Mouse (Mus musculus): Measurements from ENCODE around the gene Cd19.

Cd19 gene

GRCm38 (mm10) chr7:126376903-126377277, 37.8 kb downstream of the Cd19 start:
- DNase-seq: no peak

- DNase-seq: no peak
These were observed 39.7 kb downstream of the Cd19 start for GRCm38 (mm10) chr7:126375012-126375411.

GRCm38 (mm10) chr7:126374526-126374925, 40.2 kb downstream of the Cd19 start:
- no peak for DNase-seq

DNA sequence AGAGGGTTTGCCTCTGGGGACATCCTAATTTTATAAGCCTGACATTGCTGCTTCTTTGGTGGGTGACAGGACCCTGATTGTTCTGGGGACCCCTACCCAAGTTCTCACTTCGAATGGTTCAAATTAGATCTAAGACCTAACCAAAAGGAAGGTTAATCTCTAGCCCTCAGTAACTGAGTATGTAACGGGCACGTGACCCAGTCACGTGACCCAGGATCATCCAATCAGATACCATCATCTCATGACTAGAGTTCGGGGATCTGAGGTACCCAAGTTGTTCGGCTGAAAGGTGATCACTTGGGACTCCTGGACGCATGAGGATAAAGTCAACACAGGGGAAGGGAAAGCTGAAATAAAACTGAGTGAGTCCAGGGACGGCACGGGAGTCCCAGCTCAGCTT, 41.7 kb downstream of the Cd19 start:
- DNase-seq: no peak

DNA sequence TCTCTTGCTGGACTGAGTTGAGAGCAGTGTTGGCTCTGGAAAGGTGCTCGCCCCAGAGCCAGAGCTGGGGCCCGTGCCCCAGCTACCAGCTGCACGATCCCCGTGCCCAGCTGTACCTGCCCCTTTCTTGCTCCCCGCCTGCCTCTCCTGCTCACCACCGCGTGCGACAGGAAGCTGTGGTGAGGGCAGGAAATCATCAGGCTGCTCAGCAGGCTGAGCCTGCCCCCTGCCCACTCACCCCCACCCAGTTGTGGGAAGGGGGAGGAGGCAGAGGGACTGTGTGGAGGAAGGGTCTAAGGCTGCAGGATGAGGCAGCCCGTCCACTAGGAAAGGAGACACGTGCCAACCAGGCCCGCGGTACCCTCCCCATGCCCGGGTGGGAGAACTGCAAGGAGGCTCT, 45.3 kb downstream of the Cd19 start, which contains the start of gene Lat:
TSS of gene Lat (minus strand) at position 178 of the 400 bp plus-strand sequence.
- peak; percentile 96 for DNase-seq

- peak; percentile 64 for DNase-seq
These were observed 46.3 kb downstream of the Cd19 start for GRCm38 (mm10) chr7:126368367-126368766.

- peak; percentile 58 for DNase-seq
These were observed 47.1 kb downstream of the Cd19 start for GRCm38 (mm10) chr7:126367636-126368035.

DNA sequence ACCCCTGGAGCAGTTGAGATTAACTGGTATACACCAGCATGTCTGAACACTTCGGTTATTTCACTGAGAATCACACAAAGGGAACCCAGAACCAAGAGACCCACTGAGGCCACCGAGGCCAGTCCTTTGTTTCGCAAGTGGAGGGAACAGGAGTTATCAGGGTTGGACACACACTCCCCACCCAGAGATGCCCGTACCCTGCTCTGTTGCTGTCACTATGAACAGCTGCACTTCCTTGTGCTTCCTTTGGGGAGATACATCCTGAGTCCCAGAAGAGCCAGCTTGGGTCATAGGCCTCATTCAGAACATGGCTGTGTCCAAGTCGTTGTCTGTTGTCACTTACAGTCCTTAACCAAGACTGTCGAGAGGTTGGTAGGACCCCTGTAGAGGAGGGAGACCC, 51.7 kb downstream of the Cd19 start:
- DNase-seq: peak; percentile 3

GRCm38 (mm10) chr7:126359049-126359448, 55.6 kb downstream of the Cd19 start:
- no peak for DNase-seq
